Mouse (Mus musculus) testis, adult 2 months (tissue): ENCODE results near the gene Tsga13. TPM values are rescaled to one million over a fixed set of nuclear protein-coding genes. Genes with fewer than 3 reads are reported as not detected.

Source experiments
- H3K27ac ChIP-seq: fragments of 200-500 bp; 2 replicates; pipeline ENCODE4 v1.5.1; 2012; ENCODE audit warnings: low read depth, low read length; ENCODE audit not compliant: control insufficient read depth, insufficient read depth
- H3K27me3 ChIP-seq: fragments of 200-500 bp; 2 replicates; pipeline ENCODE4 v1.6.1; 2012; ENCODE audit warnings: mild to moderate bottlenecking, low read length, moderate library complexity; ENCODE audit not compliant: control insufficient read depth, insufficient read depth
- H3K36me3 ChIP-seq: fragments of 200-500 bp; 2 replicates; pipeline ENCODE4 v1.6.1; 2012; ENCODE audit warnings: mild to moderate bottlenecking, low read length; ENCODE audit not compliant: control insufficient read depth, insufficient read depth
- H3K4me1 ChIP-seq: fragments of 200-500 bp; 2 replicates; pipeline ENCODE4 v1.6.1; 2012; ENCODE audit warnings: low read length; ENCODE audit not compliant: control insufficient read depth, insufficient read depth
- H3K4me3 ChIP-seq: fragments of 200-500 bp; 2 replicates; pipeline ENCODE4 v1.5.1; 2012; ENCODE audit warnings: low read depth, mild to moderate bottlenecking, low read length, moderate library complexity, mixed read lengths; ENCODE audit not compliant: control insufficient read depth
- CTCF ChIP-seq: fragments of 200-500 bp; IDR thresholded peaks from 2 replicates; pipeline ENCODE4 v1.5.1; 2012; ENCODE audit warnings: low read depth, mild to moderate bottlenecking, inconsistent platforms, low read length, moderate library complexity; ENCODE audit not compliant: control insufficient read depth, insufficient read depth, insufficient replicate concordance
- POLR2A ChIP-seq: fragments of 200-500 bp; IDR thresholded peaks from 2 replicates; pipeline ENCODE4 v1.6.1; 2012; ENCODE audit warnings: low read depth, mild to moderate bottlenecking, inconsistent platforms, low read length, moderate library complexity; ENCODE audit not compliant: control insufficient read depth
- polyA plus RNA-seq: library from polyadenylated mRNA; depleted of rRNA; stranded (reverse); fragments of >200 nt; gene quantifications from 2 replicates; pipeline ENCODE4 v1.2.3, GENCODE M21; 2012; rRNA removed

Tsga13 gene
- 15.3 and 20.9 TPM in 2 replicates for polyA plus RNA-seq

- Histone ChIP-seq H3K4me1 (no peaks in the 10 kb centered on the region), H3K27ac (no peak within 1 kb of the TSS), H3K4me3 (peak within 1 kb of the TSS; percentile 67), H3K36me3 (no peaks in the 10 kb centered on the region), H3K27me3 (no peaks in the 10 kb centered on the region)
- no peak for TF ChIP-seq POLR2A
- no peak for TF ChIP-seq CTCF
Measured at GRCm38 (mm10) chr6:30915473-30915872, at the start of gene Tsga13. Gene Tsga13, minus strand, starts transcription at chr6:30915573.

GRCm38 (mm10) chr6:30958736-30959540 lies 43.6 kb upstream of the Tsga13 start, which contains the start of gene Klf14:
Gene Klf14, minus strand, starts transcription at chr6:30959078.
- Histone ChIP-seq H3K4me1 (peaks cover 4% of the 10 kb centered on the region), H3K27ac (no peak within 1 kb of the TSS), H3K27me3 (no peaks in the 10 kb centered on the region), H3K36me3 (no peaks in the 10 kb centered on the region), H3K4me3 (peak within 1 kb of the TSS; percentile 61)
- TF ChIP-seq POLR2A (no peak), CTCF (no peak)

- H3K4me1 ChIP-seq, result peaks cover 4% of the 10 kb centered on the region
- peak overlapping the region; percentile 47 for H3K4me3 ChIP-seq
- no peak overlapping the region for H3K27ac ChIP-seq
- TF ChIP-seq CTCF (no peak), POLR2A (no peak)
- H3K36me3 ChIP-seq, result no peaks in the 10 kb centered on the region
- no peaks in the 10 kb centered on the region for H3K27me3 ChIP-seq
Measured at GRCm38 (mm10) chr6:30957784-30958735, 42.7 kb upstream of the Tsga13 start.

GRCm38 (mm10) chr6:30939264-30939663 lies 23.9 kb upstream of the Tsga13 start:
- TF ChIP-seq POLR2A (no peak), CTCF (no peak)
- no peak overlapping the region for H3K4me3 ChIP-seq
- no peaks in the 10 kb centered on the region for H3K4me1 ChIP-seq
- H3K27me3 ChIP-seq, result no peaks in the 10 kb centered on the region
- no peaks in the 10 kb centered on the region for H3K36me3 ChIP-seq
- H3K27ac ChIP-seq, result no peak overlapping the region

DNA sequence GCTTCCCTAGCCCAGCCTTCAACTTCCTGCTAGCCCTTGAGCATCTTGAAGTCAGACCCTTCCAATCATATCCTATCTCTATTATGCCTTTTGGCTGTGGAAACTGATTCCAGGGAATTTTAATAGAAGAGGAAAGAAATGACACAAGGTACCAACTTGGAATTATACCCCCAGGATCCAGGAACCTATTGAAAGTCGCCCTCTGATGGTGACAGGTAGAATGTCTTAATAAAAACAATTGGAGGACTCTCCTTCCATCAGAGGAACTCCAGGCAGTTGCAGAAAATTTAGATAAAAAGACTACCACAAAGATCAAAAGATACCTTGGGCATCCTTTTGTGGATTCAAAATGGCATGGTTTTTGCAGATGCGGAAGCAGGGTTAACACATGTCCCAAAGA lies 7.4 kb upstream of the Tsga13 start:
- Histone ChIP-seq H3K36me3 (no peaks in the 10 kb centered on the region), H3K27ac (no peak overlapping the region), H3K4me3 (no peak overlapping the region), H3K4me1 (peaks cover 2% of the 10 kb centered on the region; the same call in 1 of the 2 replicates), H3K27me3 (no peaks in the 10 kb centered on the region)
- TF ChIP-seq CTCF, result no peak
- no peak for TF ChIP-seq POLR2A

GRCm38 (mm10) chr6:30921826-30922225 lies 6.5 kb upstream of the Tsga13 start:
- Histone ChIP-seq H3K27ac (no peak overlapping the region), H3K4me3 (no peak overlapping the region), H3K27me3 (no peaks in the 10 kb centered on the region), H3K36me3 (no peaks in the 10 kb centered on the region), H3K4me1 (peaks cover 2% of the 10 kb centered on the region; the same call in 1 of the 2 replicates)
- TF ChIP-seq POLR2A (no peak), CTCF (no peak)

DNA sequence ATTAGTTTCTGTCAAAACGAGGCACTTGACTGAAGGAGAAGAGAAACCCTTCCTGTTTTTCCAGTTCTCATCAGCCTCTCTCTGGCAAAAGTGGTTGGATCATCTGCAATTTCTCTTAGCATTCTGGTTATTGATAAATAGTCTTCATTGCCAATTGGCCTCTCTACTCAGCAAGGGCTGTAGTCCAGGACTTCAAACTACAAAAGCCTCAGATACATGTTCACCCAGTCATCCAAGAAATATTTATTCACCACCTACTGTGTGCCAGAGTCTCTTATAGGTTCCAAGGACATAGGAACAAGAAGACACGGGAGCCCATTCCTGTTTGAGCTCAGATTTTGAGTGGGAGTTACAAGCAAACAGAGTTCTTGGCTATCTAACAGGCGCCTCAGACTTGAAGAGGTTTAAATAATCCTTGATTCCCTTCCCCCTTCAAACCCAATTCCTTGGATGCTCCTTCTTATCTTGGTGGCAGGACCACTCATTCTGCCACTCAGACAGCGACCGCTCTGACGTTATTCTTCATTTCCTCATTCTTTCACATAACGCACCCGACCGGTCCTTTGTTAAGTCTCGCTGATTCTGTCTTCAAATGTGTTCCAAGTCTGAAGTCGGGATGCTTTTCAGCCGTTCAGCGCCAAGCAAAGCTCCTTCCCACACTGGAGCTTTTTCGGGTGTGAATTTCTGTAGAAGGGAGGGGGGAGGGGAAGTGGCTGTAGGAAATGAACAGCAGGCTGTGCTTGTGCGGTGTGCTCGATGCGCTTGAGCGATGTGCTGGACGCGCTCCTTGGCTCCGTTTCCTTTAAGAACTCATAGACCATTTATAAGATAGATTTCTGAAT lies 5.7 kb upstream of the Tsga13 start:
- Histone ChIP-seq H3K27me3 (no peaks in the 10 kb centered on the region), H3K27ac (no peak overlapping the region), H3K4me3 (peak overlapping the region; percentile 21), H3K36me3 (no peaks in the 10 kb centered on the region), H3K4me1 (peaks cover 2% of the 10 kb centered on the region; the same call in 1 of the 2 replicates)
- TF ChIP-seq CTCF (no peak), POLR2A (no peak)
